Mouse (Mus musculus) urinary bladder, postnatal 25 days (tissue): ENCODE data around the gene Arhgef10l.

Source experiments
- DNase-seq: peaks from one replicate; pipeline ENCODE4 v3.0.0; 2022; ENCODE audit warnings: low spot score

The Arhgef10l gene

GRCm38 (mm10) chr4:140634861-140635388 lies 30.9 kb downstream of the Arhgef10l start:
- no peak for DNase-seq

- DNase-seq = no peak
Observed at GRCm38 (mm10) chr4:140631276-140631849, 34.4 kb downstream of the Arhgef10l start.

DNA sequence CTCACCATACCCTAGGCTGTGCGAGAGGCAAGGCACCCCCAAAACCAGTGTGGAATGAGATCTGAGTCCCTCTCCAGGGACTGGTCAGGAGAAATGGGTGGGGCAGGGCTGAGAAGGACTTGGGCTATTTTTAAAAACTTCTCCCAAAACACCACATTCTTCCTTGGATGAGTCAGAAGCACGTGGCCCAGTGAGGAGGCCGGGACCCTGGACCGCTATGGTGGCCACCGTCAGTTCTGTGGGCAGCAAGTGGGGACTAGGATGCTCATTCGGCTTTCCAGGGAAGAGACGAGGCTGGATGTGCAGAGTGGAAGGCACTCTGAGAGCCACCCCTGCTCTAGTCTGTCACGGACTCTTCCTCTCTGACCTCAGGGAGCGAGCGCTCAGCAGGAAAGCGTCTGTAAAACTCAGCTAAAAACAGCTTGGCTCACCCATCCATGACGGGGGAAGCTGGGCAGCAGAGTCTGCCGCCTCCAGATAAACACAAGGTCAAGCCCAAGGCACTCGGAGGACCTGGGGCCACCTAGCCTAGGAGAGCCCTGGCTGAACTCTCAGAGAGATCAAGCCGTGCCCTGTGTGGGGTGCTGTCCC lies 35.1 kb downstream of the Arhgef10l start:
- no peak for DNase-seq

GRCm38 (mm10) chr4:140630136-140630535 lies 35.7 kb downstream of the Arhgef10l start:
- no peak for DNase-seq

DNA sequence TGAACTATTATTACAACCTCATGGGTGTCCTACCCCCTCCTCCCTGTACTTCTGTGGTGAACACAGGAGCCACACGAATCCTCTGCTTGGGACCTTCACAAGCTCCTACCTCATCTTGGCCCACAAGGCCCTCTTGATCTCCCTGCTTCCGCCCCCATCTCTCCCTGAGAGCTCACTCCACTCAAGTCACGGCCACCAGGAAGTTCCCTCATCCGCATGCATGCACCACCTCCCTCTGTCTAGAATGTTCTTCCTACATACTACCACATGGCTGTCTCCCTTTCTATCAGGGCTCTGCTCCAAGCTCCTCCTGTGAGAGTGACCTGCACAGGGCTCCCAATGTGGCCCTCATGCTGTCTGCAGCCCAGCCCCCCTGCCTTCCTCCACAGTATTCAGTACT lies 36.8 kb downstream of the Arhgef10l start:
- DNase-seq = no peak

- DNase-seq = no peak
Observed at GRCm38 (mm10) chr4:140628412-140628943, 37.3 kb downstream of the Arhgef10l start.

- DNase-seq = no peak
Observed at GRCm38 (mm10) chr4:140625651-140626525, 39.9 kb downstream of the Arhgef10l start.

DNA sequence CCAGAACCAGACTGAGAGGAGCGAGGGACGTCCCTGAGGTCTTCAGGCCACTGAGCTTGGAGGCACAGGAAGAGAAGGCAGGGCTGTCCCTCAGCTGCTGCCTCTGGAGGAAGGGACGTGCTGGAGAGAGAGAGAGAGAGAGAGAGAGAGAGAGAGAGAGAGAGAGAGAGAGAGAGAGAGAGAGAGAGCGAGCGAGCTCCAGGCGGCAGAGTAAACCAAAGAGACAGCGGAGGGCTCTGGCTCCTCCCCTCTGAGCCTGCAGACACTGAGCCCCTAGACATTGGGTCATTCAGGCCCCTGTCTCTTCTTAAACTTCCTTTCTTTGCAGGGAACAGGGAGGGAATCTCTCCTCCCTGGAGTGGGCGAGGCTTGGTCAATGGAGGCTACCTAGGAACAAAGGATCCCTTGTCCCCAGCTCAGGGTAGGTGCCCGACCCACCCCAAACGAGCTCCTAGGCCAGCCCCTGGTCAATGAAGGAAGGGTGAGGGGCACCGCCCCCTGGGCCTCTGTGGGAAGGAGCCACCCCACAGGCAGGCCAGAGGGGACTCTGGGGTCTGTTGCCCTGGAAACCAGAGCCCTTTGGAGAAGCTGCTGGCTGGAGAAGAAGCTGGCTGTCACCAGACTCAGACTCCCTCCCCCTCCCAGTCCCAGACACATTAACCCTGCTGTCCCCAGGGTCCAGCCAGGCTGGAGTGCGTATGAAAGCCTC lies 41.2 kb downstream of the Arhgef10l start:
- DNase-seq = no peak

DNA sequence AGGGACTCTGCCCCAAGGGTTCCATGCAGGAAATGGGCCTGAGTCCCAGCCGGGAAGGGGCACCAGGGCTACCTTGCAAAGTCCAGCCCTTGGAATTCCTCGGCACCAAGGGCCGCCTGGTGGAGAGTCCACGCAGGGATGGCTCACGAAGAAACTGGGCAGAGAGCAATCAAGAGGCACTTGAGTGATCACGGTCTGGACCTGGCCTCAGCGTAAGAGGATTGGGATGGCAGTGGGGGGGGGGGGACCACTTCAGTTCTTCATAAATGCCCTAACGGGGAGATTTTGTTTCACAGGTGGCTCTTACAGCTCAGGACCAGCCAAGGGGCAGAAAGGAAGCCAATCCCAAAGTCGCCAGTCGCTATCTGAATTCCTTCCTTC lies 41.7 kb downstream of the Arhgef10l start:
- DNase-seq = no peak

- DNase-seq = no peak
Observed at GRCm38 (mm10) chr4:140622819-140623218, 43.0 kb downstream of the Arhgef10l start.

GRCm38 (mm10) chr4:140620496-140620895 lies 45.3 kb downstream of the Arhgef10l start:
- no peak for DNase-seq

- DNase-seq = no peak
Observed at GRCm38 (mm10) chr4:140617391-140618385, 48.1 kb downstream of the Arhgef10l start.

- DNase-seq = no peak
Observed at GRCm38 (mm10) chr4:140616894-140617293, 48.9 kb downstream of the Arhgef10l start.

GRCm38 (mm10) chr4:140616196-140616595 lies 49.6 kb downstream of the Arhgef10l start:
- DNase-seq = no peak

DNA sequence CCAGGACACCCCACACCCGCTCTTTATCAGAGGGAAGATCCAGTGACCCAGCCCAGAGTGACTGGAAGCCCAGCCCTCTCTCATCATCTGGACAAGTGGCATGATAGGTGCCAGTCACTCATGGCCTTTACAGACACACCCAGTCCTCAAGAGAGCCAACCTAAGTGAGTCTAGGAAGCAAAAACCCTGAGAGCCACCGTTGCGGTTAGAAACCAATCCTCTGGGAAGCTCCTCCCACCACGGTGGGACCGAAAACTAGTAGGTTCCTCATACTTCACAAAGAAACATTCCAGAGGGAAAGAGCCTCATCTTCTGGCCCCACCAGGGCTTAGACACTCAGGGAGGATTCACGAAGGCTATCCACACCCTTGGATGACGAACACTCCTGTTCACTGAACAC lies 50.0 kb downstream of the Arhgef10l start:
- no peak for DNase-seq

DNA sequence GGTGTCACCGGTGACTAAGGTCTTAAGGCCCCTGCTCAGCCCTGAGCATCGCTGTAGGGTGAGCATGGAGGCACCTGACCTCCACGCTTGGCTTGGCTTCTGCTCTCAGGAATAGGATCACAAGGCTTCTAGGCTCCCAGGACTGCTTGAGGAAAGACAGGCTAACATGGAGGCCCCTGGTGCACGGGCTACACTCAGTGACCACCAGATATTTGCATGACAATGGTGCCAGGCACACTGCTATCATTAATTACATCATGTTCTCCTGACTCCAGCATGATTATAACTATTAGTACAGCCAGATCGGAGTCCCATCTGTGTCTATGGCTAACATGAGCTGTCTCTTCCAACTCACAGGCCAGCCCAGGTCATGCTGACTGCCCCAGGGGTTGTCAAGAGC lies 51.3 kb downstream of the Arhgef10l start:
- no peak for DNase-seq

DNA sequence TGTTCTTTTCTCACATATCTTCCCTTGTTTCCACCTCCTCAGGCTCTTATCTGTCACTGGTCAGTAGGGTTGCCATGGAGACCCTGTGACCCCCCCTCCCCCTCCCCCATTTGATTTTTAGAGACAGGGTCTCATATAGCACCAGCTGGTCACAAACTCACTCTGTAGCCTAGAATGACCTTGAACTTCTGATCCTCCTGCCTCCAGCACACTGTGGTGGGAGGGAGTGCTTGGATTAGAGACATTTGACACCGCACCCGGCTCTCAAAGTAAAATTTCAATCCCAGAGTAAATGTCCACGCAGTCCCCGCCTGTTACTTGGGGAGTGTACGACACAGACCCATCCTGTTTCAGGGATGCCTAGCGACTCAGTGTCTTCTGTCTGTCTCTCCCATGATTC lies 51.7 kb downstream of the Arhgef10l start:
- no peak for DNase-seq

GRCm38 (mm10) chr4:140610841-140611609 lies 54.8 kb downstream of the Arhgef10l start:
- no peak for DNase-seq

- no peak for DNase-seq
Observed at GRCm38 (mm10) chr4:140608228-140608720, 57.5 kb downstream of the Arhgef10l start.

GRCm38 (mm10) chr4:140606779-140607178 lies 59.0 kb downstream of the Arhgef10l start:
- no peak for DNase-seq
